ENCODE assay signal across 9 mouse cellular contexts in genomic region chr7:24373538-24374379, GRCm38 (mm10). TPM values are rescaled to one million over a fixed set of nuclear protein-coding genes. Genes with fewer than 3 reads are reported as not detected.
DNase-seq lines count a peak whose midpoint lies in the region; ATAC-seq and TF ChIP-seq lines count a peak whose summit lies in the region.
"Had no signal": no experiment of that assay in that cellular context is flagged by ENCODE, and none has a peak within 500 bp of the region (broad histone marks: within the 10 kb centered on the region; RNA-seq: fewer than 3 reads in every experiment).

No protein-coding gene starts in this region.

- H3K4me2 ChIP-seq in CH12.LX (ENCODE audit: insufficient read depth, low read depth, poor library complexity, severe bottlenecking) = peak overlapping the region; percentile 49; the same call in 1 of the 2 replicates
- peak overlapping the region; percentile 46 for H3K4me2 ChIP-seq in forebrain, embryonic 13.5 days
- peak overlapping the region; percentile 25; the same call in 1 of the 2 replicates for H3K4me2 ChIP-seq in hindbrain, embryonic 16.5 days (ENCODE audit: low read length)
- peak overlapping the region; percentile 98 for H3K4me2 ChIP-seq in liver, embryonic 13.5 days
- H3K4me2 ChIP-seq in midbrain, postnatal 0 days (ENCODE audit: low read depth, low read length, poor library complexity, severe bottlenecking) = no peak overlapping the region

- H3K27ac ChIP-seq in CH12.LX (ENCODE audit: insufficient read depth, low read depth) = peak overlapping the region; percentile 40
- H3K27ac ChIP-seq in forebrain, embryonic 13.5 days = peak overlapping the region; percentile 68
- peak overlapping the region; percentile 51 for H3K27ac ChIP-seq in hindbrain, embryonic 16.5 days (ENCODE audit: low read depth, low read length)
- peak overlapping the region; percentile 100 for H3K27ac ChIP-seq in liver, embryonic 13.5 days
- no peak overlapping the region; the same call in 1 of the 2 replicates for H3K27ac ChIP-seq in midbrain, postnatal 0 days (ENCODE audit: low read depth, low read length)

- 22% methylated on average over 16 of the region's 20 CpGs for WGBS in forebrain, embryonic 13.5 days
- WGBS in hindbrain, embryonic 16.5 days = 26% methylated on average over 19 of the region's 20 CpGs
- 19% methylated on average over 20 of the region's 20 CpGs for WGBS in liver, embryonic 13.5 days (ENCODE audit: insufficient replicate concordance)
- WGBS in midbrain, postnatal 0 days = 29% methylated on average over 15 of the region's 20 CpGs

- H3K9me3 ChIP-seq in erythroblast, embryonic 14.5 days (ENCODE audit: control insufficient read depth, low read length) = no peaks in the 10 kb centered on the region
- H3K9me3 ChIP-seq in CH12.LX (replicated peaks; ENCODE audit: low read length) = no peaks in the 10 kb centered on the region
- no peaks in the 10 kb centered on the region for H3K9me3 ChIP-seq in forebrain, embryonic 13.5 days (replicated peaks)
- no peaks in the 10 kb centered on the region for H3K9me3 ChIP-seq in hindbrain, embryonic 16.5 days (ENCODE audit: control insufficient read depth, low read length)
- no peaks in the 10 kb centered on the region for H3K9me3 ChIP-seq in liver, embryonic 13.5 days (replicated peaks)
- H3K9me3 ChIP-seq in midbrain, postnatal 0 days (ENCODE audit: low read length) = no peaks in the 10 kb centered on the region

- in situ Hi-C loops in CH12.LX (cut with MboI; ENCODE audit: low pct_ligation_motif_present, low pct_unique_long_range_greater_than_20kb, low sequenced_read_pairs) = no loop called here

- ATAC-seq in erythroblast, adult 5-6 weeks (replicated peaks; ENCODE audit: low FRiP score, poor library complexity, severe bottlenecking) = no peak
- peak; percentile 69 for ATAC-seq in forebrain, embryonic 13.5 days
- ATAC-seq in hindbrain, embryonic 16.5 days = peak; percentile 62
- no peak for ATAC-seq in liver, embryonic 13.5 days (ENCODE audit: low read depth)
- peak; percentile 60 for ATAC-seq in midbrain, postnatal 0 days (ENCODE audit: low FRiP score)

- peak; percentile 81 for TF ChIP-seq EP300 in CH12.LX (IDR thresholded peaks at IDR 0.05; ENCODE audit: low read length)

- dilution Hi-C loops in CH12.LX (cut with MboI; ENCODE audit: extremely low pct_ligation_motif_present, extremely low pct_unique_long_range_greater_than_20kb, low sequenced_read_pairs) = no loop called here

- peaks cover 91% of the 10 kb centered on the region for H3K4me1 ChIP-seq in erythroblast, embryonic 14.5 days (ENCODE audit: control insufficient read depth)
- peaks cover 51 to 80% of the 10 kb centered on the region in 2 experiments for H3K4me1 ChIP-seq in CH12.LX (ENCODE audit: control insufficient read depth in 1 of 2, insufficient read depth in 2 of 2)
- peaks cover 20% of the 10 kb centered on the region for H3K4me1 ChIP-seq in forebrain, embryonic 13.5 days
- H3K4me1 ChIP-seq in hindbrain, embryonic 16.5 days (ENCODE audit: control insufficient read depth, insufficient read depth, low read depth, low read length) = peaks cover 9% of the 10 kb centered on the region
- peaks cover 74% of the 10 kb centered on the region for H3K4me1 ChIP-seq in liver, embryonic 13.5 days (replicated peaks)
- H3K4me1 ChIP-seq in midbrain, postnatal 0 days (ENCODE audit: insufficient read depth, low read length) = no peaks in the 10 kb centered on the region

- no peak for TF ChIP-seq CTCF in CH12.LX (conservative IDR thresholded peaks at IDR 0.05 in 1 of 2, IDR thresholded peaks at IDR 0.05 in 1 of 2; ENCODE audit: low read depth in 2 of 2, low read length in 2 of 2)
- TF ChIP-seq CTCF in midbrain, postnatal 0 days (IDR thresholded peaks at IDR 0.05) = no peak

- H3K79me2 ChIP-seq in CH12.LX (replicated peaks; ENCODE audit: control insufficient read depth, extremely low read depth, insufficient read depth, poor library complexity, severe bottlenecking) = no peaks in the 10 kb centered on the region

- peaks cover 89% of the 10 kb centered on the region for H3K36me3 ChIP-seq in erythroblast, embryonic 14.5 days (ENCODE audit: control insufficient read depth)
- peaks cover 0 to 8% of the 10 kb centered on the region in 2 experiments for H3K36me3 ChIP-seq in CH12.LX (replicated peaks in 1 of 2; ENCODE audit: control insufficient read depth in 1 of 2, insufficient read depth in 1 of 2, low read length in 1 of 2)
- H3K36me3 ChIP-seq in forebrain, embryonic 13.5 days (ENCODE audit: poor library complexity, severe bottlenecking) = no peaks in the 10 kb centered on the region
- no peaks in the 10 kb centered on the region for H3K36me3 ChIP-seq in hindbrain, embryonic 16.5 days (ENCODE audit: control insufficient read depth, insufficient read depth, low read length)
- peaks cover 57% of the 10 kb centered on the region for H3K36me3 ChIP-seq in liver, embryonic 13.5 days
- H3K36me3 ChIP-seq in midbrain, postnatal 0 days (ENCODE audit: insufficient read depth, low read length) = no peaks in the 10 kb centered on the region

- no peak for TF ChIP-seq RAD21 in CH12.LX (IDR thresholded peaks at IDR 0.05; ENCODE audit: low read depth, low read length)

- no peak for TF ChIP-seq POLR2A in CH12.LX (IDR thresholded peaks at IDR 0.05; ENCODE audit: low read depth, low read length)

- H3K27me3 ChIP-seq in erythroblast, embryonic 14.5 days (ENCODE audit: control insufficient read depth) = peaks cover 5% of the 10 kb centered on the region; the same call in 1 of the 2 replicates
- H3K27me3 ChIP-seq in CH12.LX (replicated peaks) = no peaks in the 10 kb centered on the region
- H3K27me3 ChIP-seq in forebrain, embryonic 13.5 days = peaks cover 17% of the 10 kb centered on the region; the same call in 1 of the 2 replicates
- peaks cover 3% of the 10 kb centered on the region; the same call in 1 of the 2 replicates for H3K27me3 ChIP-seq in hindbrain, embryonic 16.5 days (replicated peaks; ENCODE audit: control insufficient read depth, insufficient read depth, low read length)
- 0 out of 2 replicates have a peak, but pooled peaks cover 5% of the 10 kb centered on the region for H3K27me3 ChIP-seq in liver, embryonic 13.5 days
- peaks cover 7% of the 10 kb centered on the region; the same call in 1 of the 2 replicates for H3K27me3 ChIP-seq in midbrain, postnatal 0 days (ENCODE audit: insufficient read depth, low read length)

- H3K9ac ChIP-seq in CH12.LX (ENCODE audit: insufficient read depth, low read depth) = peak overlapping the region; percentile 35; the same call in 1 of the 2 replicates
- H3K9ac ChIP-seq in forebrain, embryonic 13.5 days = 0 out of 2 replicates have a peak overlapping the region, but pooled peaks have one; percentile 45
- H3K9ac ChIP-seq in hindbrain, embryonic 16.5 days (ENCODE audit: low read depth, low read length) = peak overlapping the region; percentile 14; the same call in 1 of the 2 replicates
- H3K9ac ChIP-seq in liver, embryonic 13.5 days = peak overlapping the region; percentile 100
- no peak overlapping the region for H3K9ac ChIP-seq in midbrain, postnatal 0 days (replicated peaks; ENCODE audit: low read length, poor library complexity, severe bottlenecking)

- DNase-seq in CH12.LX (ENCODE audit: extremely low read depth) = peak; percentile 86
- DNase-seq in liver, embryonic 13.5 days = no peak
- DNase-seq in midbrain, postnatal 0 days (ENCODE audit: low spot score) = peak; percentile 58
- peak; percentile 85 to 87 for DNase-seq in thymus, postnatal 10 days (ENCODE audit: low spot score in 2 of 2)

- H3K4me3 ChIP-seq in erythroblast, embryonic 14.5 days (replicated peaks) = peak overlapping the region; percentile 98
- no peak overlapping the region for H3K4me3 ChIP-seq in CH12.LX (replicated peaks in 1 of 3; ENCODE audit: low read depth in 2 of 3, low read length in 2 of 3, poor library complexity in 1 of 3)
- H3K4me3 ChIP-seq in forebrain, embryonic 13.5 days = no peak overlapping the region
- no peak overlapping the region for H3K4me3 ChIP-seq in hindbrain, embryonic 16.5 days (ENCODE audit: low read length)
- H3K4me3 ChIP-seq in liver, embryonic 13.5 days (replicated peaks) = peak overlapping the region; percentile 96
- H3K4me3 ChIP-seq in midbrain, postnatal 0 days (ENCODE audit: low read depth, low read length) = no peak overlapping the region

RNA-seq across cellular contexts. Expression of gene Kcnn4, which starts 3.7 kb away (rescaled TPM):
- 56.1 and 61.3 TPM in 2 replicates for polyA plus RNA-seq in erythroblast, embryonic 14.5 days (2012)
- total RNA-seq in erythroblast, adult 5-6 weeks (2015; ENCODE audit: low replicate concordance) = 102 and 125 TPM in 2 replicates
- total RNA-seq in erythroblast, adult 5-6 weeks (2017; ENCODE audit: low replicate concordance) = 244 and 272 TPM in 2 replicates
- total RNA-seq in CH12.LX (2012; rRNA removed) = 7.6 and 10.5 TPM in 2 replicates
- total RNA-seq in CH12.LX (2014; rRNA removed) = 12.9 and 14.3 TPM in 2 replicates
- 8.2 and 10.6 TPM in 2 replicates for polyA plus RNA-seq in CH12.LX (2012; ENCODE audit: insufficient read length, low read depth)
- polyA plus RNA-seq in forebrain, embryonic 13.5 days (2015; fragmentation: Nextera tagmentation; extraction: Ambion mirVana) = 0.40 and 0.44 TPM in 2 replicates
- 2.5 and 3.2 TPM in 2 replicates for polyA plus RNA-seq in hindbrain, embryonic 16.5 days (2015; fragmentation: Nextera tagmentation; extraction: Ambion mirVana)
- 126 and 128 TPM in 2 replicates for polyA plus RNA-seq in liver, embryonic 13.5 days (2015; fragmentation: Nextera tagmentation; extraction: Ambion mirVana)
- 0.27 and 2.5 TPM in 2 replicates for total RNA-seq in midbrain, postnatal 0 days (2014; rRNA removed)
- polyA plus RNA-seq in midbrain, postnatal 0 days (2015; fragmentation: Nextera tagmentation; extraction: Ambion mirVana) = 0.81 and 1.1 TPM in 2 replicates

RNA-seq across cellular contexts. Expression of gene Lypd5, which starts 24.8 kb away (rescaled TPM):
- polyA plus RNA-seq in erythroblast, embryonic 14.5 days (2012) = 0.02 TPM in 1 of 2 replicates, not detected in the other
- not detected in 2 replicates for total RNA-seq in erythroblast, adult 5-6 weeks (2015; ENCODE audit: low replicate concordance)
- not detected in 2 replicates for total RNA-seq in erythroblast, adult 5-6 weeks (2017; ENCODE audit: low replicate concordance)
- total RNA-seq in CH12.LX (2012; rRNA removed) = not detected in 2 replicates
- not detected in 2 replicates for total RNA-seq in CH12.LX (2014; rRNA removed)
- polyA plus RNA-seq in CH12.LX (2012; ENCODE audit: insufficient read length, low read depth) = not detected in 2 replicates
- polyA plus RNA-seq in forebrain, embryonic 13.5 days (2015; fragmentation: Nextera tagmentation; extraction: Ambion mirVana) = not detected in 2 replicates
- polyA plus RNA-seq in hindbrain, embryonic 16.5 days (2015; fragmentation: Nextera tagmentation; extraction: Ambion mirVana) = not detected in 2 replicates
- polyA plus RNA-seq in liver, embryonic 13.5 days (2015; fragmentation: Nextera tagmentation; extraction: Ambion mirVana) = not detected in 2 replicates
- 0.44 TPM in 1 of 2 replicates, not detected in the other for total RNA-seq in midbrain, postnatal 0 days (2014; rRNA removed)
- not detected in 2 replicates for polyA plus RNA-seq in midbrain, postnatal 0 days (2015; fragmentation: Nextera tagmentation; extraction: Ambion mirVana)
- polyA plus RNA-seq: frontal cortex, adult 2 months had no signal

RNA-seq across cellular contexts. Expression of gene Smg9, which starts 25.7 kb away (rescaled TPM):
- polyA plus RNA-seq in erythroblast, embryonic 14.5 days (2012) = 16.4 and 18.4 TPM in 2 replicates
- 9.6 and 11.1 TPM in 2 replicates for total RNA-seq in erythroblast, adult 5-6 weeks (2015; ENCODE audit: low replicate concordance)
- total RNA-seq in erythroblast, adult 5-6 weeks (2017; ENCODE audit: low replicate concordance) = 13.3 and 16.0 TPM in 2 replicates
- total RNA-seq in CH12.LX (2012; rRNA removed) (19.1 and 20.5 TPM in 2 replicates), CH12.LX (2014; rRNA removed) (16.9 and 19.9 TPM in 2 replicates)
- polyA plus RNA-seq in CH12.LX (2012; ENCODE audit: insufficient read length, low read depth) = 24.6 and 26.8 TPM in 2 replicates
- 25.7 and 30.4 TPM in 2 replicates for polyA plus RNA-seq in forebrain, embryonic 13.5 days (2015; fragmentation: Nextera tagmentation; extraction: Ambion mirVana)
- 38.2 and 38.9 TPM in 2 replicates for polyA plus RNA-seq in hindbrain, embryonic 16.5 days (2015; fragmentation: Nextera tagmentation; extraction: Ambion mirVana)
- polyA plus RNA-seq in liver, embryonic 13.5 days (2015; fragmentation: Nextera tagmentation; extraction: Ambion mirVana) = 15.2 and 16.5 TPM in 2 replicates
- total RNA-seq in midbrain, postnatal 0 days (2014; rRNA removed) = 34.2 and 50.0 TPM in 2 replicates
- 28.7 and 30.1 TPM in 2 replicates for polyA plus RNA-seq in midbrain, postnatal 0 days (2015; fragmentation: Nextera tagmentation; extraction: Ambion mirVana)

RNA-seq across cellular contexts. Expression of gene Tescl, which starts 40.0 kb away (rescaled TPM):
- not detected in 2 replicates for polyA plus RNA-seq in erythroblast, embryonic 14.5 days (2012)
- total RNA-seq in erythroblast, adult 5-6 weeks (2015; ENCODE audit: low replicate concordance) = not detected in 2 replicates
- not detected in 2 replicates for total RNA-seq in erythroblast, adult 5-6 weeks (2017; ENCODE audit: low replicate concordance)
- total RNA-seq in CH12.LX (2012; rRNA removed) (not detected in 2 replicates), CH12.LX (2014; rRNA removed) (not detected in 2 replicates)
- not detected in 2 replicates for polyA plus RNA-seq in CH12.LX (2012; ENCODE audit: insufficient read length, low read depth)
- polyA plus RNA-seq in forebrain, embryonic 13.5 days (2015; fragmentation: Nextera tagmentation; extraction: Ambion mirVana) = not detected in 2 replicates
- 0.25 and 0.44 TPM in 2 replicates for polyA plus RNA-seq in hindbrain, embryonic 16.5 days (2015; fragmentation: Nextera tagmentation; extraction: Ambion mirVana)
- not detected in 2 replicates for polyA plus RNA-seq in liver, embryonic 13.5 days (2015; fragmentation: Nextera tagmentation; extraction: Ambion mirVana)
- not detected in 2 replicates for total RNA-seq in midbrain, postnatal 0 days (2014; rRNA removed)
- 0.19 TPM in 1 of 2 replicates, not detected in the other for polyA plus RNA-seq in midbrain, postnatal 0 days (2015; fragmentation: Nextera tagmentation; extraction: Ambion mirVana)
- polyA plus RNA-seq: frontal cortex, adult 2 months had no signal

RNA-seq across cellular contexts. Expression of gene Zfp94, which starts 57.3 kb away (rescaled TPM):
- polyA plus RNA-seq in erythroblast, embryonic 14.5 days (2012) = 0.07 TPM in 1 of 2 replicates, not detected in the other
- 1.0 TPM in 1 of 2 replicates, not detected in the other for total RNA-seq in erythroblast, adult 5-6 weeks (2015; ENCODE audit: low replicate concordance)
- 0.34 and 1.3 TPM in 2 replicates for total RNA-seq in erythroblast, adult 5-6 weeks (2017; ENCODE audit: low replicate concordance)
- total RNA-seq in CH12.LX (2012; rRNA removed) (6.0 and 6.7 TPM in 2 replicates), CH12.LX (2014; rRNA removed) (4.5 and 5.8 TPM in 2 replicates)
- polyA plus RNA-seq in CH12.LX (2012; ENCODE audit: insufficient read length, low read depth) = 3.3 and 4.7 TPM in 2 replicates
- 20.1 and 20.9 TPM in 2 replicates for polyA plus RNA-seq in forebrain, embryonic 13.5 days (2015; fragmentation: Nextera tagmentation; extraction: Ambion mirVana)
- 19.2 and 19.8 TPM in 2 replicates for polyA plus RNA-seq in hindbrain, embryonic 16.5 days (2015; fragmentation: Nextera tagmentation; extraction: Ambion mirVana)
- polyA plus RNA-seq in liver, embryonic 13.5 days (2015; fragmentation: Nextera tagmentation; extraction: Ambion mirVana) = 2.5 and 2.6 TPM in 2 replicates
- 13.3 and 25.0 TPM in 2 replicates for total RNA-seq in midbrain, postnatal 0 days (2014; rRNA removed)
- polyA plus RNA-seq in midbrain, postnatal 0 days (2015; fragmentation: Nextera tagmentation; extraction: Ambion mirVana) = 17.4 and 22.9 TPM in 2 replicates

Comparison
In these comparisons a context has a peak if more than half of its experiments do, and no peak if none do; other contexts are left out.
1. H3K4me3 ChIP-seq: peak in erythroblast, embryonic 14.5 days (single experiment) and liver, embryonic 13.5 days (single experiment); none in CH12.LX (0 of 3), forebrain, embryonic 13.5 days (single experiment), hindbrain, embryonic 16.5 days (single experiment) and midbrain, postnatal 0 days (single experiment).
2. ATAC-seq: peak in forebrain, embryonic 13.5 days (single experiment), hindbrain, embryonic 16.5 days (single experiment) and midbrain, postnatal 0 days (single experiment); none in erythroblast, adult 5-6 weeks (single experiment) and liver, embryonic 13.5 days (single experiment).